In the genomic region with DNA sequence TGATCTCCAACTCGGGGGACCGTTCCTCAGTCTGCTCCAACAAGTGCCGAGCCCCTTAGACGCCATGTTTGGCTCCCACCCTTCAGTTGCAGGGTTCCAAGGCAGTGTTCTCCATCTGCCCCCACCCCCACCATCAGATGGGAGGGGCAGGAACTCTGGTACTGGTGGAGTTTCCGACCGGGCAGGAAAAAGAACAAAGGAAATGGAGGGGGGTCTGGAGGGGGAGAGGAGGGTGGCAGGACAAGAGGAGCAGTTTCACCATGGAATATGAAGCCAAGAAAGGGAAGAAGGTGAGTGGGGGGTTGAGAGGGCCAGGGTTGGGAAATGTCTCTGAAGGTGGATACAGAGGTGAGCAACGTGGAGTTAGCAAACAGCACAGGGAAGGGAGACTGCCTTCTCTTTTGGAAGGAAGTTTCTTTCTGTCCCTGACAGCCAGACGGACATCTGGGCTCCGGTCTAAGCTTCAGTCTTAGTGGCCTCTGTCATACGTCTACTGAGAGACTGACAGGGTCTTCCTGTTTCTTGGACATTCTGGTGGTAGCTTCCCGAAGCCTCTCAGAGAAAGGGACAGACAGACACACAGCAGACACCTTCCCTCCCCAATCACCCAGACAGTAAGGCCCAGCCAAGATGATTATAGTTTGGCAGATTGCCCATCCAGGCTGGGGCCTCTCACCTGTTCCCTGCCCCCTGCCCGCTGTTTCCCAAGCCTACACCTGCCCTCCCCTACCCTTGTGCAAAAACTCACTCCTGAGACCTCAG, we compare ENCODE assay signal across 9 mouse cellular contexts. TPM values are rescaled to one million over a fixed set of nuclear protein-coding genes. Genes with fewer than 3 reads are reported as not detected.
DNase-seq lines count a peak whose midpoint lies in the region; ATAC-seq and TF ChIP-seq lines count a peak whose summit lies in the region.
"Had no signal": no experiment of that assay in that cellular context is flagged by ENCODE, and none has a peak within 500 bp of the region (broad histone marks: within the 10 kb centered on the region; RNA-seq: fewer than 3 reads in every experiment).

A gene (plus strand): TSS at position 209 of the 762 bp plus-strand sequence.

- H3K27me3 ChIP-seq in neural tube, embryonic 13.5 days = peaks cover 42% of the 10 kb centered on the region
- H3K27me3 ChIP-seq in heart, postnatal 0 days (ENCODE audit: control insufficient read depth, insufficient read depth, low read length) = peaks cover 29% of the 10 kb centered on the region
- H3K27me3 ChIP-seq in liver, embryonic 11.5 days (replicated peaks; ENCODE audit: control insufficient read depth, insufficient read depth, low read length) = peaks cover 10% of the 10 kb centered on the region
- H3K27me3 ChIP-seq in stomach, postnatal 0 days (ENCODE audit: control insufficient read depth, insufficient read depth, low read length) = peaks cover 11% of the 10 kb centered on the region
- H3K27me3 ChIP-seq in forebrain, embryonic 10.5 days (ENCODE audit: poor library complexity, severe bottlenecking) = peaks cover 52% of the 10 kb centered on the region

- no peaks in the 10 kb centered on the region for H3K36me3 ChIP-seq in neural tube, embryonic 13.5 days
- H3K36me3 ChIP-seq in heart, postnatal 0 days (replicated peaks; ENCODE audit: control insufficient read depth, insufficient read depth, low read length) = no peaks in the 10 kb centered on the region
- no peaks in the 10 kb centered on the region; the same call in 1 of the 2 replicates for H3K36me3 ChIP-seq in liver, embryonic 11.5 days (ENCODE audit: control insufficient read depth, insufficient read depth, low read length)
- H3K36me3 ChIP-seq in stomach, postnatal 0 days (ENCODE audit: control insufficient read depth, insufficient read depth, low read length) = no peaks in the 10 kb centered on the region
- H3K36me3 ChIP-seq in forebrain, embryonic 10.5 days (replicated peaks) = no peaks in the 10 kb centered on the region

- no peaks in the 10 kb centered on the region for H3K4me1 ChIP-seq in neural tube, embryonic 13.5 days (replicated peaks)
- H3K4me1 ChIP-seq in heart, postnatal 0 days (ENCODE audit: control insufficient read depth, insufficient read depth) = 0 out of 2 replicates have a peak, but pooled peaks cover 6% of the 10 kb centered on the region
- peaks cover 4% of the 10 kb centered on the region for H3K4me1 ChIP-seq in liver, embryonic 11.5 days (replicated peaks; ENCODE audit: control insufficient read depth, insufficient read depth, low read length)
- no peaks in the 10 kb centered on the region for H3K4me1 ChIP-seq in stomach, postnatal 0 days (replicated peaks; ENCODE audit: control insufficient read depth, insufficient read depth)
- peaks cover 13% of the 10 kb centered on the region; the same call in 1 of the 2 replicates for H3K4me1 ChIP-seq in forebrain, embryonic 10.5 days

- peak within 1 kb of the TSS; percentile 10; the same call in 1 of the 2 replicates for H3K4me3 ChIP-seq in neural tube, embryonic 13.5 days
- H3K4me3 ChIP-seq in heart, postnatal 0 days (ENCODE audit: low read depth, low read length) = peak within 1 kb of the TSS; percentile 34
- 0 out of 2 replicates have a peak within 1 kb of the TSS, but pooled peaks have one; percentile 14 for H3K4me3 ChIP-seq in liver, embryonic 11.5 days (ENCODE audit: low read depth, low read length)
- no peak within 1 kb of the TSS for H3K4me3 ChIP-seq in stomach, postnatal 0 days (ENCODE audit: low read depth, low read length)
- no peak within 1 kb of the TSS; the same call in 1 of the 2 replicates for H3K4me3 ChIP-seq in forebrain, embryonic 10.5 days

- intact Hi-C loops in left cerebral cortex, postnatal 25 days (cut with DNase I) = no loop called here

- no peak for ATAC-seq in neural tube, embryonic 13.5 days (ENCODE audit: low read depth)
- peak; percentile 79 for ATAC-seq in heart, postnatal 0 days (ENCODE audit: insufficient read depth, low read depth)
- no peak for ATAC-seq in liver, embryonic 11.5 days (replicated peaks; ENCODE audit: low FRiP score)
- no peak for ATAC-seq in stomach, postnatal 0 days (ENCODE audit: low FRiP score, low TSS enrichment)

- WGBS in neural tube, embryonic 13.5 days = 63% methylated on average over 12 of the region's 12 CpGs
- whole genome bisulfite sequencing in heart, postnatal 0 days = 27% methylated on average over 12 of the region's 12 CpGs
- 35% methylated on average over 12 of the region's 12 CpGs for WGBS in liver, embryonic 11.5 days
- WGBS in stomach, postnatal 0 days = 35% methylated on average over 12 of the region's 12 CpGs
- WGBS in forebrain, embryonic 10.5 days = 51% methylated on average over 12 of the region's 12 CpGs

- H3K9ac ChIP-seq in neural tube, embryonic 13.5 days = no peak within 1 kb of the TSS
- H3K9ac ChIP-seq in heart, postnatal 0 days (replicated peaks; ENCODE audit: low read depth, low read length) = peak within 1 kb of the TSS; percentile 45
- no peak within 1 kb of the TSS for H3K9ac ChIP-seq in liver, embryonic 11.5 days (ENCODE audit: low read depth, low read length)
- no peak within 1 kb of the TSS for H3K9ac ChIP-seq in stomach, postnatal 0 days (ENCODE audit: low read length)

- TF ChIP-seq EP300 in heart, postnatal 0 days (IDR thresholded peaks at IDR 0.05; ENCODE audit: low read depth) = 0 out of 2 replicates have a peak, but pooled peaks have one; percentile 38
- TF ChIP-seq EP300 in stomach, postnatal 0 days (optimal IDR thresholded peaks at IDR 0.05) = no peak

- peak within 1 kb of the TSS; percentile 27 for H3K4me2 ChIP-seq in neural tube, embryonic 13.5 days
- H3K4me2 ChIP-seq in heart, postnatal 0 days (ENCODE audit: low read depth, low read length) = peak within 1 kb of the TSS; percentile 56
- H3K4me2 ChIP-seq in liver, embryonic 11.5 days = peak within 1 kb of the TSS; percentile 37
- H3K4me2 ChIP-seq in stomach, postnatal 0 days (replicated peaks; ENCODE audit: low read depth) = 0 out of 2 replicates have a peak within 1 kb of the TSS, but pooled peaks have one; percentile 5

- H3K9me3 ChIP-seq in neural tube, embryonic 13.5 days = no peaks in the 10 kb centered on the region
- H3K9me3 ChIP-seq in heart, postnatal 0 days (replicated peaks; ENCODE audit: control insufficient read depth, low read length) = no peaks in the 10 kb centered on the region
- H3K9me3 ChIP-seq in liver, embryonic 11.5 days (ENCODE audit: control insufficient read depth, low read length) = no peaks in the 10 kb centered on the region
- H3K9me3 ChIP-seq in stomach, postnatal 0 days (ENCODE audit: control insufficient read depth, low read length) = no peaks in the 10 kb centered on the region
- H3K9me3 ChIP-seq in forebrain, embryonic 10.5 days = no peaks in the 10 kb centered on the region

- H3K27ac ChIP-seq in neural tube, embryonic 13.5 days (replicated peaks) = 0 out of 2 replicates have a peak within 1 kb of the TSS, but pooled peaks have one; percentile 33
- peak within 1 kb of the TSS; percentile 85 for H3K27ac ChIP-seq in heart, postnatal 0 days (ENCODE audit: low read depth)
- H3K27ac ChIP-seq in liver, embryonic 11.5 days (ENCODE audit: low read depth, low read length) = peak within 1 kb of the TSS; percentile 25; the same call in 1 of the 2 replicates
- no peak within 1 kb of the TSS for H3K27ac ChIP-seq in stomach, postnatal 0 days (replicated peaks)
- no peak within 1 kb of the TSS; the same call in 1 of the 2 replicates for H3K27ac ChIP-seq in forebrain, embryonic 10.5 days

- DNase-seq in neural tube, embryonic 10.5 days (ENCODE audit: extremely low spot score, low spot score) = no peak
- peak; percentile 36 for DNase-seq in heart, postnatal 0 days (ENCODE audit: low spot score)
- no peak for DNase-seq in liver, embryonic 11.5 days (ENCODE audit: low spot score)
- no peak for DNase-seq in stomach, postnatal 0 days (ENCODE audit: low spot score)
- no peak for DNase-seq in forebrain, embryonic 10.5 days (ENCODE audit: extremely low spot score, low spot score)
- no peak for DNase-seq in urinary bladder, adult 18-20 months (ENCODE audit: low spot score in 2 of 2)
- no peak for DNase-seq in left cerebral cortex, postnatal 25 days (ENCODE audit: low spot score in 2 of 2)

- no peak for TF ChIP-seq CTCF in heart, postnatal 0 days (IDR thresholded peaks at IDR 0.05; ENCODE audit: low read depth)
- TF ChIP-seq CTCF in stomach, postnatal 0 days (IDR thresholded peaks at IDR 0.05; ENCODE audit: low read depth) = no peak

RNA-seq across cellular contexts. Expression of the gene that starts here (rescaled TPM):
- polyA plus RNA-seq in neural tube, embryonic 13.5 days (2015; fragmentation: Nextera tagmentation; extraction: Ambion mirVana) = 2.4 and 3.4 TPM in 2 replicates
- total RNA-seq in heart, postnatal 0 days (2014; rRNA removed; ENCODE audit: low replicate concordance) = 21.0 and 32.4 TPM in 2 replicates
- 3.5 and 4.3 TPM in 2 replicates for polyA plus RNA-seq in heart, postnatal 0 days (2015; fragmentation: Nextera tagmentation; extraction: Ambion mirVana)
- polyA plus RNA-seq in liver, embryonic 11.5 days (2014; fragmentation: Nextera tagmentation; extraction: Ambion mirVana) = 1.5 and 2.0 TPM in 2 replicates
- 1.1 and 1.2 TPM in 2 replicates for polyA plus RNA-seq in stomach, postnatal 0 days (2015; fragmentation: Nextera tagmentation; extraction: Ambion mirVana)
- polyA plus RNA-seq in forebrain, embryonic 10.5 days (2016; fragmentation: Nextera tagmentation; extraction: Ambion mirVana) = 0.83 and 0.84 TPM in 2 replicates
- total RNA-seq in left cerebral cortex, postnatal 25 days (2021) = 1 to 10 TPM; 4.9 to 5.5 TPM
- total RNA-seq: MEL had no signal

Comparison
In these comparisons a context has a peak if more than half of its experiments do, and no peak if none do; other contexts are left out.
1. H3K27ac ChIP-seq: peak in neural tube, embryonic 13.5 days (single experiment), heart, postnatal 0 days (single experiment) and liver, embryonic 11.5 days (single experiment); none in stomach, postnatal 0 days (single experiment) and forebrain, embryonic 10.5 days (single experiment).
2. H3K4me2 ChIP-seq: peak in every context shown above with its lines; median percentile 56 in heart, postnatal 0 days; 37 in liver, embryonic 11.5 days; 27 in neural tube, embryonic 13.5 days; 5 in stomach, postnatal 0 days.
3. H3K4me3 ChIP-seq: peak in neural tube, embryonic 13.5 days (single experiment), heart, postnatal 0 days (single experiment) and liver, embryonic 11.5 days (single experiment); none in stomach, postnatal 0 days (single experiment) and forebrain, embryonic 10.5 days (single experiment).